Mouse (Mus musculus) sigmoid colon, adult 10 weeks (tissue): Measurements from ENCODE around the gene Slc9a6. TPM values are rescaled to one million over a fixed set of nuclear protein-coding genes. Genes with fewer than 3 reads are reported as not detected.

Experiments
- polyA plus RNA-seq: library from polyadenylated mRNA; stranded (reverse); fragments of 350-450 nt; fragmentation: Illumina TruSeq; extraction: RNeasy Lipid Tissue Mini Kit (QIAGEN cat#74804); gene quantifications from one replicate; pipeline ENCODE4 v1.2.3, GENCODE M21; 2014; ENCODE audit warnings: low read depth, low replicate concordance

Gene Slc9a6
- 47.8 TPM for polyA plus RNA-seq

DNA sequence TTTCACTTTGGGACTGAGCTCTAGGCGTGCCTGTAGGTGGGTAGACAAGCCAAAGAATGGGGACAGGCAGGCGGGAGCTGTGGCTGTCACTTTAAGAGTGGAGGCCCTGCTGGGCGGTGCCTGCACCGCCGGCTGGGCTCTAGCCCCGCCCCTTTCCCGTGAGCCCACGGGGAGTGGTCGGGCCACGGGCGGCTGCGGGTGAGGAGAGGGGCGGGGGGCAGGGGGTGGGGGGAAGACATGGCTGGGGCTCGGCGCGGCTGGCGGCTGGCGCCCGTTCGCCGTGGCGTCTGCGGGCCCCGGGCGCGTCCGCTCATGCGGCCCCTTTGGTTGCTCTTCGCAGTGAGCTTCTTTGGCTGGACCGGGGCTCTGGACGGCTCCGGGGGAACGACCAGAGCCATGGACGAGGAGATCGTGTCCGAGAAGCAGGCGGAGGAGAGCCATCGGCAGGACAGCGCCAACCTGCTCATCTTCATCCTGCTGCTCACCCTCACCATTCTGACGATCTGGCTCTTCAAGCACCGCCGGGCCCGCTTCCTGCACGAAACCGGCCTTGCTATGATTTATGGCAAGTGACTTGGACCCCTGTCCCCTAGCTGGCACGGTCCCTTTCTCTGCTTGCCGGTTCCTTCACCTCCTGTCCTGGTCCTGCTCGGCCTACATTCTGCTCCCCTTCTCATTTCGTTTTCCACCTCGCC lies at the start of gene Slc9a6:
Slc9a6 (plus strand) TSS at position 135 of the 695 bp plus-strand sequence.

DNA sequence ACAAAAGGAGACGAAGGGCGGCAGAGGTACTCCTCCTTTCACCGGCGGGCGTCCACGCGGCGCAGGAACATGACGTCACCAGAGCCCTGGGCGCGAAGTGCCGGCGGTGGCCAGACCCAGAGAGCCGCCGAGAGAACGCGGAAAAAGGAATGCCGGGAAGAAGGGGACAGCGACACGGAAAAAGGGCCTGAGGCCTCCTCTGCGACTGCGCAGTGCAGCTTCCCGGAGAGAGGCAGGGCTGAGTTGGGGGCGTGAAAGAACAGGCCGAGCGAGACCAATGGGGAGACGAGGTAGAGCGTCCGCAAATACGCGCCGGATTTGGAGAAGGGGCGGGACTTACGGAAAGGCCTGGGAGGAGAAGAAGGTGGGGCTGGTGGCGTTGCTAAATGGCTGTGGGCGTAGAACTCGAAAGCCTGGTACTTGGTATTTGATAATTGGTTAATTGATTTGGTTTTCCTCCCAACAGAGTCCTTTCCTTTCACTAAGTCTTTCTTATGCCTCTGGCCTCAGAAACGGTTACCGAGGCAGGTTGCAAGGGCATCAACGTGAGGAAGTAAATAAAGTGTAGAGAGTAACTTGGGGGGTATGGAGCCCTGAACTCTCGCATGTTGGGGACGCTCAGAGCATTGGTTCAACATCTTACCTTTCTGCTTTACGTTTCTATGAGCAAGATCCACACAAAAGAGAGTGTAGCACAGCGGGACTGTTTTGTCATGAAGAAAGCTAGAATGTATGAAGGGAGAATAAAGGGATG lies 11.5 kb upstream of the Slc9a6 start, which contains the start of gene Mmgt1:
Mmgt1 (minus strand) TSS at position 183 of the 754 bp plus-strand sequence.

Other genes with a start within 250 kb of the Slc9a6 start
- gene Smim10l2a, start 235.2 kb upstream of the Slc9a6 start, polyA plus RNA-seq: 0.57 TPM
- gene Gm2174, start 161.8 kb upstream of the Slc9a6 start, polyA plus RNA-seq: not detected
- gene Ints6l, start 154.9 kb upstream of the Slc9a6 start, polyA plus RNA-seq: 160 TPM
- not detected for gene Gm10477, start 85.0 kb upstream of the Slc9a6 start, polyA plus RNA-seq
- gene Gm648, start 60.2 kb upstream of the Slc9a6 start, polyA plus RNA-seq: not detected
- 91.4 TPM for gene Mmgt1, start 11.7 kb upstream of the Slc9a6 start, polyA plus RNA-seq
- gene Fhl1, start 122.0 kb downstream of the Slc9a6 start, polyA plus RNA-seq: 798 TPM
- 1.3 TPM for gene Map7d3, start 212.6 kb downstream of the Slc9a6 start, polyA plus RNA-seq